Mouse (Mus musculus) mouse trophoblast stem cell (cell line): ENCODE measurements around the gene Cd86.

Experiments
- in situ Hi-C, 2 experiments: fragments of 300-500 bp; cut with MseI, MboI; formaldehyde crosslinking; loops; 2 replicates in 1 of 2; 3 replicates in 1 of 2; pipeline ENCODE4 v1.15.1; 2025

Gene Cd86

GRCm38 (mm10) chr16:36598265-36598664 lies 67.6 kb downstream of the Cd86 start:
- in situ Hi-C loops = no loop called here

DNA sequence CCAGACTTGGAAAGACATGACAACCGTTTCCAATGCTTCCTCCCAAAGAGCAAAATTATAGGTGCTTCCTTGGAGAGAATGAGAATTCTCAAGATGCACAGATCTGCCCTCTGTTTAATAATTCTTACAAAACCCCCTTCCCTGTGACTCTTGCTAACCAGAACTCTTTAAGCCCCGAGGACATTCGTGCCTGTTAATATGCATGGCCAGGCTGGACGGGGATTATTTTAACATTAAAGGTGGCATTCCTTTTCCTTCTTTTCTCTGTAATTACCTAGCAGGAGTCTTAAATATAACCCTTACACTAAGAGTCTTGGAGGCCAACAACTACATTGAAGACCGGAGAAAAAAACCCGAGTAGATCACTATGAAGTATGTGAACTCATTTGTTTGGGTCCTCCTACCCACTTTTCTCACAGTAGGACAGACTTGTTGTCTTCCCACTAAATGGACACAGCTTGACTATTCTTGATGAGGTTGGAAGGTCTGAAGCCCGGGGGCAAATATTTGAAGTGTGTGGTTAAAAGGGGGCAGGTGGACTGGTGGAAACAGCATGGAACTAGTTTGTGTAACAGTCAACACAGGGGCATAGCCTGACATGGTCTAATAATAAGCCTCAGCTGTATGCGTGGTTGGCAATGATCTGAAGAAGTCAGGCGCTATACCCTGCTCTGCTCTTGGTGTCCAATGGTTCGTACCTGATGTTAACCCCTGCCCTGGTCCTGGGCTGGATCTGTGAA lies 69.0 kb downstream of the Cd86 start:
- in situ Hi-C loops = no loop called here

DNA sequence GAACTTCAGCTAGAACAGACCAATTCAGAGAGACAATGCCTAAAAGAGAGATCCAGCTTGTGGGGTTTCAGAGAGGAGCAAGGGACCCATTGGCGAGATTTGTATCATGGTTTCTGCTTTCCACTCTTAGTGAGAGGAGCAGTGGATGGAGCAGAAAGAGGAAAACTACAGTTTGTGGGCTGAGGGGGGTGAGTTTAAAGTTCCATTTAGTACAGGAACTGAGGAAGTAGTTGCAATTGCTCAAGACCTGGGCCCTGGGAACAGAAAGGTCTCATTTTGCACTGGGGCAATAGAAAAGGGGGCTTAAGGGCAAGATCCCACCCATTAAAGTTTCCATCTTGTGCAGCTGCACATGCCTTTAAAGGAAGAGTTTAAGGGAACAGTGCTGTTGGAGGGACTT lies 76.0 kb downstream of the Cd86 start:
- in situ Hi-C loops = no loop called here

- in situ Hi-C loops = no loop called here
Observed at GRCm38 (mm10) chr16:36587971-36588370, 77.9 kb downstream of the Cd86 start.

- in situ Hi-C loops = no loop called here
Observed at GRCm38 (mm10) chr16:36582073-36582472, 83.8 kb downstream of the Cd86 start.

DNA sequence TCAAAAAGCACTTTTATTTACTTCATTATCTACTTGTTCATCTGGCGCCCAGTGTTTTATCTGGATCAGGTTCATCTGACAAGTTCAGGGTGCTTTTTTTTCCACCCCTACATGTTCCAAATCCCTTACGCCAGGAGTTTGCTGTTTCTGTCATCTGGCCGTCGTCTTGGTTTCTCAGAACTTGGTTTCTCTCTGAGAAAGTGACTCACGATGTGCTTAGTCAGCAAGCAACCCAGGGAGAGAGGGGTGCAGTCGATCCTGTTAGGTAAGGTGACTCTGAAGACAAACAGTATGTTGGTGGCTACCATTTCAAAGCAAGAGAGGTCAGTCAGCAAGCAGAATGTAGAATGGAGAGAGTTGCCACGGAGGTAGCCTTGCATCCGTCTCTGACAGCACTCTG lies 93.9 kb downstream of the Cd86 start:
- in situ Hi-C loops = no loop called here

DNA sequence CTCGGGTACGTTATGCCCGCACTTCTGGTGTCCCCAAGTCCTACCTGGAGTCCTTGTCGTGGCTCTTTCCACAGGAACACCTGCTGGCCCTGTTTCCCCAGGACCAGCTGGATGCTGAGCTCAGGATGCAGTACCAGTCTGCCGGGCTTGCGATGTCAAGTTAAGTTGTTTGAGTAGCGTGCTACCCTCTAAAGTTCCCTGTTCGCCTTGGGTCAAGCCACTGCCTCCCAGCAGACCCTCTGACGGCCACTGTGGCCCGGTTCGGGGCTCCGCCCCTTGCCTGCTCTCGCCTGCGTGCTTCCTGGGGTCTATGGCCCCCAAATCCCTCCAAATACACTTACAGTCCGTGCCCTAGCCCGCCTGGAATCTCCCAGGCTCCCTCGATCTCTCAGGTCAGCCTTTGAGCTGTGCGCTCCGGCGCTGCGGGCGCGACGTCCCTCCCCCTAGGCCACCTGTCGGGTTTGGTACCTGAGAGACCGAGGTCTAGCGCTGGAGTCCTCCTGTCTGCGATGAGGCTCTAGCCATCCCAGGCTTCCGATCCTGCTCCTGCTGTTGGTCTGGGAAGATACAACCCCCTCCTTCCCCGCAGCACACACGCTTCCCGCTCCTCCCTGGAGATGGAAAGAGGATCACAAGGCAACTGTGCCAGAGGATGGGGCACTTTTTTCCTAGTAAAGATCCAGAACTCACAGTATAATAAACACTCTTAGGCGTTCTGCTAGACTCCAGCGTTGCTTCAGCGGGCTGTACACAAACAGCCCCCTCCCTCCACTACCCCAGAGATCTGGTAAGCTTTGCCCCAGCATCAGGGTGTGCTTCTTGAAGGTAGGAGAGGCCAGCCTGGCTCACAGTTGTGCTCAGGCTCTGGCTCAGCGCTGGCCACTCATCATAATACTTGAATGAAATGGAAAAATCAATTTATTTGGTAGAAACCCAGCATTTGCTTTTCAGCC lies 104.2 kb downstream of the Cd86 start, which contains the start of gene Casr:
TSS of gene Casr (minus strand) at position 756 of the 953 bp plus-strand sequence.
- in situ Hi-C loops = no loop called here

- in situ Hi-C loops = no loop called here
Observed at GRCm38 (mm10) chr16:36559573-36559972, 106.3 kb downstream of the Cd86 start.

DNA sequence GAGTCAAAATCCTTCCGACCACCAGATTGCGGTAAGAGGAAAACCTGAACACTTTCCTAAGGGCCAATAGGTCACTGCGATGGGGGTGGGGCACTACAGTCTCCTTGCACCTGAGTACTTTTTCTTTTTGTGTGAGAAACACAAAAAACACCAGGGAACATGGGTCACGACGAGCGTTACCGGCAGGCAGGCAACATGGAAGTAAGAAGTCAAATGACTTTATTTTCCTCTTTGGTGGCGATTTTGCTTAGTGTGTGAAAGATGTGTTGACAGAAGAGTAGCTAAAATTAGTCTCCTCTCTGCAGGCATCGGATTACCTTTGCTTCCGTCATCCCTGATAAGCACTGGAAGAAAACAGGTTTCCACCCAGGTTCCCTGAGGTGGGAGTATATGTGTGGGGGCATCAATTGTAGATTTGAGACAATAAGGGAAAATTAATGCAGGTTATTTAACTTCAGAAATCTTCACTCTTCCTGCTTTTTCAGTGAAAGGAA lies 110.2 kb downstream of the Cd86 start:
- in situ Hi-C loops = no loop called here
